Mouse (Mus musculus): Measurements from ENCODE around the gene Neurl3.

Gene Neurl3

DNA sequence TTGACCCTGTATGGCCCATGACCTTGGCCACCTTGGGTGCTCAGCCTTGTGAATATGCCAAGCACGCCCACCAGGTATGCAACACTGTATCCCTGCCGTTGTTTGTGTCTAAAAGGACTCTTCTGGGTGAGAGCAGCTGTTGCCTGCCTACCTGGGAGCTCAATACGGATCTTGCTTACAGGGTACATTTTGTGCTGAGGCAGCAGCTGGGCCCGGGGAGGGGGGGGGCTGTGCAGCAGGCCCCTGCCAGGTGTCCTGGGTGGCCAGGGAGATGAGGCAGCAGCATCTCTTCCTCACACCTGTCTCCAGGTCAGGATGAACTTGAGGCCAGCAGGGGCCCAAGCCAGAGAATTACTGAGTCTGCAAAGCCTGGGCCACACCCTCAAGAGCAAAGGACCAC is 23.6 kb upstream of the Neurl3 start:
- DNase-seq (ENCODE audit: extremely low read depth, low read depth): no peak

DNA sequence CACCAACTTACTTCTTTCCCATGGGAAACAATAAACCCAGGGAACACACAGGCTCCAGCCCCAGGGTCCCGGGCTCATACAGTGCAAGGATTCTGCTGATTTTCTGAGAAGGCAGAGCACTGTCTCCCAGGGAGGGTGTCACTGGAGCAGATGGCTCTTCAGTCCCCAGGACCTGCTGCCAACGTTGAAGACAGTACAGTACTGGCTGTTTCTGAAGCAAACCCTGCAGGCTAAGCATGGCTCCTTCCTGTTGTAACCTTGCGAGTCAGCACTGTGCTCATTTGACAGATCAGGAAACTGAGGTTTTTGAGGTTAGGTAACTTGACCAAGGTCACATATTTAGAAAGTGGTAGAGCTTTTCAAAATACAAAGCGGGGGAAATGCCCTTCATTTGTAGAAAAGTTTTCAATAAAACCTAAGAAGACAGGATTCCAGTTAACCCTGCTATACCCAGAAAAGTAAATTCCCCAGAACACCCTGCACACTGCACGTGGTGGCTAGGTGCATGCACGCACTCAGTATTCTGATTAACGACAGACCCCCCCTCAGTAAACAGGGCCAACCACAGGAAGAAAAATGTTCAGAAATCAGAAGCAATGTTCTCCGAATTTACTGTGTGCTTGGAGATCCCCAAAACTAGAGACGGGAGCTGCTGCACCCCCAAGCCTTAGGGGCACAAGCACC is 22.1 kb upstream of the Neurl3 start:
- DNase-seq (ENCODE audit: extremely low read depth, low read depth): no peak

DNA sequence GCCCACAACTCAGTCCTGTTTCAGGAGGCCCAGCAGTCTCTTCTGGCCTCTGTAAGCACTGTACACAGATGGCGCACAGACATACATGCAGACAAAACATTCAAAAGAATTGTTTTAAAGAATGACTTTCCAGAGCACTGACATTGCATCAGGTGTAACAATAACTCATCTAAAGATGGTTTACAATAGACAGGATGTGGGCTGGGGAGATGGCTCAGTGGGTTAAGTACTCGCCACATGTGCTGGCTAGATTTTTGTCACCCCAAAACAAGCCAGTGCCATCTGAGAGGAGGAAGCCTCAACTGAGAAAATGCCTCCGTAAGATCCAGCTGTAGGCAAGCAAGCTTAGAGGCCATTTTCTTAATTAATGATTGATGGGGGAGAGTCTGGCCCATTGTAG is 19.9 kb upstream of the Neurl3 start:
- no peak for DNase-seq (ENCODE audit: extremely low read depth, low read depth)

DNA sequence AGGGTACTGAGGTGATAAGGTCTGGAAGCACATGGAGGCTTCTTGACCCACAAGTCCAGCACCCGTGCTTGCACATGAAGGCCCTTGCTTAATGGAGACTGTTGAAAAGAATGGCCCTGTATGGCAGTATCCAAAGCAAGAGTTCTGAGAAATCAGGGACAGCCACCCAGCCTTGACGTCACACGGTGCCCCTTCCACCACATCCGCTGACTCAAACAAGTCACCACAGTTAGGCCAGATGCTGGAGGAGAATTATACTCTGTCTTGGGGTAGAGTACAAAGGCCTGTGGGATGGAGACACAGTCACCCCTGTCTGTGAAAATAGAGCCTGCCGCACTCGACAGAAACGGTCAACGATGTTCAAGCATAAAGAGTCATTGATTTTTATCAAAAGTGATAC is 19.0 kb upstream of the Neurl3 start:
- no peak for DNase-seq (ENCODE audit: extremely low read depth, low read depth)

DNA sequence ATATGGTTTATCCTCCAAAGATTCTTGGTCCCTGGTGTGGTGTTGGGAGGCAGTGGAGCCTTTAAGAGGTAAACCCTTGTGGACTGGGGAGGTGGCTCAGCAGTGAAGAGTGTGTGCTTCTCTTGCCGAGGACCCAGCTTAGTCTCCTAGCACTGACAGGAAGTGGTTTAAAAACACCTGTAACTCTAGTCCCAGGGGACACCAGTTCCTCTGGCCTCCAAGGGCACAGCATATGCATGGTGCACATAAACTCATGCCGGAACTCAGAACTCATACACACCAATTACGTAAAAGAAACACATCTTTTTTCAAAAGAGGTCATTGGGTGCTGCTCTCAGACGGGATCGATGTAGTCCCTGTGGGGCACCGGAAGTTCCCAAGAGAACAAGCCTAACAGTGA is 7.4 kb upstream of the Neurl3 start:
- no peak for DNase-seq (ENCODE audit: extremely low read depth, low read depth)

DNA sequence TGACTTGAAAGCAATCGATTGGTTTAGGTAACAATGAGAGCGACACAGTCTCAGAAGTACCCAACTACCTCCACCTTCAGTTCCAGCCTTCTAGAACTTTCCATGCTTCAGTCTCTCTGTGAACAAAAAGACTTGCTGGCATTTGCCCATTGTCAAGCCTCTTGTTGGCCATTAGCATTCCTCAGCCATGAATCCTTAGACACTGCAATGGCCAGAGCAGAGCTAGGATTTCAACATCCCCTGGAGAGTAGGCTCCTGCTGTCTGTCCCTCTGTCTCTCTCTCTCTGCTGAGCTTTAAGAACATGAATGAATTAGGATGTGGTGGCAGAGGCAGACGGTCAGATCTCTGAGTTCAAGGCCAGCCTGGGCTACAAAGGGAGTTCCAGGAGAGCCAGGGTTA is 6.5 kb upstream of the Neurl3 start:
- no peak for DNase-seq (ENCODE audit: extremely low read depth, low read depth)

DNA sequence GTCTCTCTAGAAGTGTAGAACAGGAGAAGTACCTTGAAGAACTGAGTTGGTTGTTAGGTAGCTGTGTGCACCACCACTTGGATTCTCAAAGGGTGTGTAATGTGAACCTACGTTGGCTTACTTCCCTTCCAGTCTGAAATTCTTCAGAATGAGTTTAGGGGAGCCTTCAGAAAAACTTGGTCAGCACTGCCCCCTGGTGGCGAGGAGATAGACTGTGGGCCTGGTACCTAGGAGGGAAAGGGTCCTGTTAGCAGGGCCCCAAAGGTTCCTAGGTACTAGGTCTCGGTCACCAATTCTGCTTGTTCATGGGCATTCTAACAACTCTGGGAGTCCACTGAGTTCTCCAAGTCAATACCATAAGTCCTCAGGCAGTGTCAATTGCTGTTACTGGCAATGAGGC is 4.7 kb upstream of the Neurl3 start:
- peak; percentile 57 for DNase-seq (ENCODE audit: extremely low read depth, low read depth)

DNA sequence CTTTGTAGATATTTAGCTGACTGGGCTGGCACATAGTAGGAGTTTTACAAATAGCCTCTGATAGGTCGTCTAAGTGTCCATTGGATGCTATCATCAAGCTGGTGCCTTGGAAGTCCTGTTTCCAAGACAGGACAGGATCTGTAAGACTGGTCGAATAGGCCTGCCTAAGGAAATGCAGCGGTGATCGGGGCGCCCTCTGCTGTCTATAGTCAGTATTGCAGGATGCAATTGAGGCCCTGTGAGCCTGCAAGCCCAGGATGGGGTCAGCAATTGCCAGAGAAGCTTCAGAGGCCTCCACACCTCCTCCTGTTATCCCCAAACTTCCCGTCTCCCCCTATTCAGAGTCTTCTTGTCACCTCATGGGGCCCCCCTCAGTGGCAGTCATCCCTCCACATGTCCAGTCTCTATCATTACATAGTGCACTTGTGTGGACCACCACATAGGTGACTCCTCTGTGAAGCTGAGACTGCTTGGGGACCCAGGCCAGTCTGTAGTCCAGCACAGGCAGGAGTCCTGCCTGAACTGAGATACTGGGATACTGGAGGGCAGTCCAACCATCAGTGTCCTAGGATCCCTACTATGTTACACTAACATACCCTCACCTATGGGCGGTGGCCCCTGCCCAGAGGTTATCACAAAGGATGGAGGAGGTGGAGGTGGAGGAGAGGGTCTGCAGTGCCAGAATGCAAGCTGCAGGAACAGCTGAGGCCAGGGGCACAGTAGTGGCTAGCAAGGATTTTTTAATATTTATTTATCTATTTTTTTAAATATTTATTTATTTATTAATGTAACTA is 3.0 kb upstream of the Neurl3 start:
- DNase-seq (ENCODE audit: extremely low read depth, low read depth): no peak

DNA sequence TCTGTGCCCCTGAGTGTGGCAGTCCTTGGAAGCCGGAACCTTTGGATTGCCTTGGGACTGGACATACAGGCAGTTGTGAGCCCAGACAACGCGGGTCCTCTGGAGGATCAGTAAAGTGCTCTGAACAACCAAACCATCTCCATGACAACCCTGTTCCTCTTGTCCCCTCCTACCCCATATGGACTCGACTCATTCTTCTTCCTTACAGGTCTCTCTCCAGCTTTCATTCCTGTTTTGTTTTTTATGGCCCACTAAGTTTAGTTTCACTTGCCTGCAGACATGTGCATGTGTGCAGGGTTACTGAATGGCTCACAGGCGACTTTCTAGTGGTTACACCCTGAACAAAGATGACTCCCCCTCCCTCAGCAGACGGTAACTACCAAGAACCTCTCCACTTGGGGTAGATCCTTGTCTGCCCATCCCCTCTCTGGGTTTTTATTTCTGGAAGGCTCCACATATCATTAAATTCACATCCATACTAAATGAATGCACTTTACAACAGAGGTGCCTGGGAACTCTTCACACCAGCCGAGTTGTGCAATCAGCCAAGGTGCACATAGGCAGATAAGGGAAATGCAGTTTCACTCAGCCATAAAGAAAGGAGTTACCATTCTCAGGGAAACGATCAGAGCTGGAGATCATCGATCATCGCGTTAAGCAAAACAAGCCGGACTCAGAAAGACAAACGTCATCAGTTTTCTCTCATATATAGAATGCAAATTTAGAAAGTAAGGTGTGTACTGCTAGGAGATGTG is 1.3 kb upstream of the Neurl3 start:
- peak; percentile 46 for DNase-seq (ENCODE audit: extremely low read depth, low read depth)

DNA sequence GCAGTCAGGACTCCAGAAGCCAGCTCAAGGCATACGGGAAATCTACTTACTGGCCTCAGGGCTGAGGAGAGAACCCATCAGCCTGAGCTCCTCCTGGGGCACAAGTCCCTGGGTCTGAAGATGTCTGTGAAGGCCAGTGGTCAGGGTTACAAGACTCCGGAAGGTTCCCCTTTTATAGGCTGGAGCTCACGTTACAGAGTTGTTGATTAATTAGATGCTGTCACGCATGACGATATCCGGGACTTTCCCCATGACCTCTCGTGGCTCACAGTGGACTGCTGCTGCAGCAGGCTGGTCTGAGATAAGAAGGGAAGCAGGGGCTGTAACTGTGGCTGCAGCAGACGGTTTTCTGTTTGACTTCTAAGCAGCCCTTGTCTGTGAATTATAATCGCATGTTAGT is 1.2 kb downstream of the Neurl3 start:
- DNase-seq (ENCODE audit: extremely low read depth, low read depth): peak; percentile 60

DNA sequence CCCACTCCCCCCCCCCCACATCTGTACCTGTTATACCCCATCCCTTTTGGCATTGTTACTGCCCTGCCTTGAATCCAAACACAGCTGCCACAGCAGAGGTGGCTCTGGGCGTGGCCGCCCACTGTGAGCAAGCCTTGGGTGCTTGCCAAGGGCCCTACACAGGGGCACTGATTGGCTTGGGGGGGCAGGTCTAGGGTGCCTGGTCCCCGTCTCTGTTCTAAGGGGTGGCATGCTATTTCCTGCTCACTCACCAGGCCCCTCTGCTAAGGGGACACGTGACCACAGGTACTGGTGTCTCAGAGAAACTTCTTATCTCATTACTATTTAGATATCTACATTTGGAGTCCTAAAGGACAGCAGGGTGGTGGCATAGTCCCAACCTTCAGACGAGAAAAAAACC is 1.9 kb downstream of the Neurl3 start:
- DNase-seq (ENCODE audit: extremely low read depth, low read depth): no peak

DNA sequence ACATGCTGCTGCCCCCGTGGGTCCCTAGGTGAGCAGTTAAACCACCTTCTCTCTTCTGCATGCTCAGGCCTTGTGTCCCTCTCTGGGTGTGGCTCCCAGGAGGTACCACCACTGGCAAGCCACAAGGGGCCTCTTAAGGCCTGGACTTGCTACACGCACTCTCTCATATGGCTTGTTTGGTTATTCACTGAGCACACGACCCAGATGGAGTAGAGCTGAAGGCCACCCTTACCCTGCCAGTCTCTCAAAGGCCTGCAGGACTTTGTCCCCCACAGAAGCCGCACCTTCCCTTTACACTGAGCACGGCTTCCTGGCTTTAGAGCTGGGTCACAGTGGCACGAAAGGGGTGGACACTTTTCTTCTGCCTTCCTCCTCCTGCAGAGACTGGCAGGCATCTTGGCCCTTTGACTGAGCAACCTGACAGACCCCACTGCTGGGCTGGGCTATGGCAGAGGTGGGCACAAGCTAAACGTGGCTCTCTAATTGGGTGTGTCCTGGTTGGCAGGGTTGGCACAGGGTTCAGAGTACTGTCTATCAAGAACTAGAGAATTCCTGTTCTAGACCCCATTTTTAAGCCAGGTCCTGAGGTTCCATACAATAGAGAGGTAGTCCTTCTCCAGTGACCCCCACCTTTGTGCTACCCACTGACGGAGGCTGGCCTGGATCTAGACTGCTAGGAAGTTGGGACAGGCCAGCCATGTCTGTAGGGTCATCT is 2.8 kb downstream of the Neurl3 start:
- DNase-seq (ENCODE audit: extremely low read depth, low read depth): no peak

DNA sequence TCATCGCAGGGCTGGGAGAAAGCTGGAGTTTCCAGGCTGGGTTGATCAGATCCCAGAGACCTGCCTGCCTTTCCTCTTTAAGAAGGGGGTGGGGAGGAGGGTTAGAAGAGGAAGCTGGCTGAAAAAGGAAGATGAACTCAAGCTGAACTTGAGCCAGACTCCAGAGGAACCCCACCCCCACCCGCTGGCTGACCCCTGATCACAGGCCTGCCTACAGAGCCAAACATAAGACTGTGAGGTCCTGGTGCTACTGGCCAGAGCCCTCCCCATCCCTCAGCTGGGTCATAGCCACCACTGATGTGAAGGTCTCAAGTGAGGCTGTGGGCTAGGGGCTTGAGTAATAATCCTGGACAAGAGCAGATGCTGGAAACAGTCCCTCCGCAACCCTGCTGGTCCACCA is 3.8 kb downstream of the Neurl3 start:
- no peak for DNase-seq (ENCODE audit: extremely low read depth, low read depth)

DNA sequence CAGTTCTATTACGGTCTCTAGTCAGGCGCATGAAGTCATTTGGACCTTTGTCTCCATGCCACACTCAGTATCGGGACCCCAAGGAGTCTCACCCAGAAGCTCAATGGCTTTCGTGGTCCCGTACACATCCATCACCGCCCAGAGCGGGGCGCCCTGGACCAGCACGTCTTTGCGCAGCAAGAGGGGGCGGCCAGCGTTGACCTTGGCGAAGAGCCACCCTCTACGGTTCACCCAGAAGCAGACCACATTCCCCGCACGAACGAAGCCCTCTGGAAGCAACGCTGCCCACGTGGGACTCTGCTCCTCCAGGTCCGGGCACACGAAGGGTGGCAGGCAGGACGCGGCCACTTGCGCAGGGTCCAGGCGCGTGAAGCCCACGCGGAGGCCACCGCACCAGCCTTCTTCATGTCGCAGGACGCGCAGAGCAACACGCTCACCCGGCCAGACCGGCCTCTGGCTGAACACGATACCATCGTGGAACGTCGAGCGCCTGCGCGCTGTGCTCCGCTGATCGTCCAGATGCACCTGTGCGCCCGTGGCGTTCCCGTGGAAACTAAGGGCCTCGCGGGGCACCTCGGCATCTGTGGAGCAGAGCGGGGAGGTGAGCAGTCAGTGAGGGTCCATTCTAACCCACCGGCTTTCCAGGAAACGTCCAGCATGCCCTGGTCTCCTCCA is 5.2 kb downstream of the Neurl3 start:
- DNase-seq (ENCODE audit: extremely low read depth, low read depth): no peak

DNA sequence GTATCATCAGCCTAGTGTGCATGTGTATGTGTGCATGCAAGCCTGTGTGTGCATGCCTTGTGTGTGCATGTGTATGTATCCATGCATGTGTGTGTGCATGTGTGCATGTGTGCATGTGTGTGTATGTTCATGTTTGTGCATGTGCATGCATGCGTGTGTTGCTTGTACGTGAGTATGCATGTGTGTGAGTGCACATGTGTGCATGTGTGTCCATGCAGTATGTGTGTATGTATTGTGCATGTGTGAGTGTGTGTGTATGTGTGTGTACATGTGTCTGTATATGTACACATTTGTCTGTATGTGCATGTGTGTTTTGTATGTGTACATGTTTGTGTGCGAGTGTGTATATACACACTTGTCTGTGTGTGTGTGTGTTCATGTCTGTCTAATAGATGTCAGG is 6.9 kb downstream of the Neurl3 start:
- no peak for DNase-seq (ENCODE audit: extremely low read depth, low read depth)

DNA sequence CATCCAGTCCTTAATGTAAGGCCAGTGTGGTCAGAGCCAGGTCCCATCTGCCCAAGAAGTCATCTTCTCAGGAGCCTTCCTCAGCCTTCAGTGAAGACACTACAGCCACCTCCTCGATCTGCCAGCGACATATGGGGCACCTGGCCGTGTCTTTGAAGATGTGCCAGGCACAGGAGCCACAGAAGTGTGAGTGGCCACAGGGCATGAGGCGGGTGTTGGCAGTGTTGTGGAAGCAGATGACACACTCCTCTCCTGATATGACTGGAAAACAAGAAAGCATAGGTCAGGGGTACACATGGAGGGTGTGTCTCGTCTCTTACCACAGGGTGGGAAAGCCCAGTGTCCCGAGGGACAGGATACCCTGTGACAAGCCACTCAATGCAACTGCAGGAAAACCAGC is 8.2 kb downstream of the Neurl3 start:
- no peak for DNase-seq (ENCODE audit: extremely low read depth, low read depth)

DNA sequence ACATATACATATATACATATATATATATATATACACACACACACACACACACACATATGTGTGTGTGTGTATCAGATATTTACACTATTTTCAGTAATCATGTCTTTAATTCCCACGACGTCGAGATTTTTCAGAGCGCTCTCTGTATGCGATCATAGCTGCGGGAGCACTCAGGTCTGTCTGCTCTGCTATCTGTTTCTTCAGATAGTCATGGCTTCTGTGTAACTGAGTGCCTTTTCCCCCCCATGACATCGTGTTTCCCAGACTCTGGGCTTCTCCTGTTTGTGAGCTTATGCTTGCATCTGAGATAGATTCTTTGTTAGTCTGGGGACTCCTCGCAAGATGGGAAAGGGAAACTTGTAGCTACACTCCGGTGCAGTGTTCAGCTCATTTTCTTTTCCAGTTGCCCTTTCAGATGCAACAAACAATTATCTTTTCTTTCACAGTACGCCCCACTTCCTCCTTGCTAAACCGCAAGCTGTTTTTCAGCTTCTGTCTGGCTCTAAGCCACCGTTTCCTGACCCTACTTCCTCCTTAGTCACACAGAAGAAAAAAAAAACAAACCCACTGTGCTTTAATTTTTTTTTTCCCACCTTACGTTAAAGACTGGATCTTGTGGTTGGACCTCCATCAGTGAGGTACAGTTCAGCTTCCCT is 10.5 kb downstream of the Neurl3 start:
- DNase-seq (ENCODE audit: extremely low read depth, low read depth): peak; percentile 97

DNA sequence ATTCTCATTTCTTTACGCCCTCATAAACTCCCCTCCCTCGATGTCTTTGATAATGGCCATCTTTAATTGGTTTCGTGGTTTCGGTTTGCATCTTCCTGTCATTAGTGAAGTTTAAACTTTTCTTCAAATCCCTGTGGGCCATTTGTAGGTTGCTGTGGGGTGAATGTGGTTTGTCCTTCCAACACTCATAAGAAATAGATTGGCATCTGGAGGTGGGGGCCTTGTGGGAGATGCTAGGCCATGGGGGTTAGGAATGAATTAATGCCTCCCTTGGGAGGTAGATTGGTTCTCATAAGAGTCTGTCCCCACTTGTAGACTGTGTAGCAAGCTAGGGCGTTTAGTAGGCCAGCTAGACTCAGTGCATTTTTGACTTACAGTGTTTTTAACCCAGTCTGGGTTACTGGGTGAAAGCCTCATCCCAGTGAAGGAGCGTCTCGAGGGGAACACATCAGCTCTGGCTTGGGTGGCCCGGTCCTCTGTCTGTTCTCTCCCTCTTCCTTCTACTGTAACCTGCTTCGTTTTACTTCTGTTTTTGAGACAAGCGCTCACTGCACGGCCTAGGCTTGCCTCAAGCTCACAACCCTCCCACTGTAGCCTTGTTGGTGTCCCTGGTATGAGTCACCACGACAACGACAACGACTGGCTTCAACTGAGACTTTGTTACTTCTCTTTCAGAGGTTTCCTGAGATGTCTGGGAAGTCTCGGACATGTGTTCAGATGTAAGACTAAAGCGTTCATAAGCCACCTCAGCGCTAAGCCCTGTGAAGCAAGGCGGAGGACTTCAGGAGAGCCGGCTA is 12.6 kb downstream of the Neurl3 start:
- DNase-seq (ENCODE audit: extremely low read depth, low read depth): peak; percentile 60

DNA sequence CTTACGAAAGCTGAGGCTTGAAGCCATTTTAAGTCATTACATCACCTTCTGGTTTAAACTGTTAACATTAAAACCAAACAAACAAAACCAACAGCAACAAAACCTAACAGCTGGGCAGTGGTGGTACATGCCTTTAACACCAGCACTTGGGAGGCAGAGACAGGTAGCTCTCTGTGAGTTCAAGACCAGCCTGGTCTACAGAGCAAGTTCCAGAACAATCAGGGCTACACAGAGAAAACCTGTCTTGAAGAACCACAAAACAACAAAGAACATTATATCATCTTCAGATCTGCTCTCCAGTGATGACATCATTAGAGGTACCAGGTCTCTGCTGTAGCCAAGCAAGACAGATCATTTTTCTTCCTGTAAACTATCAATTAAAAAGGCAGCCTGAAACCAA is 14.1 kb downstream of the Neurl3 start:
- no peak for DNase-seq (ENCODE audit: extremely low read depth, low read depth)

DNA sequence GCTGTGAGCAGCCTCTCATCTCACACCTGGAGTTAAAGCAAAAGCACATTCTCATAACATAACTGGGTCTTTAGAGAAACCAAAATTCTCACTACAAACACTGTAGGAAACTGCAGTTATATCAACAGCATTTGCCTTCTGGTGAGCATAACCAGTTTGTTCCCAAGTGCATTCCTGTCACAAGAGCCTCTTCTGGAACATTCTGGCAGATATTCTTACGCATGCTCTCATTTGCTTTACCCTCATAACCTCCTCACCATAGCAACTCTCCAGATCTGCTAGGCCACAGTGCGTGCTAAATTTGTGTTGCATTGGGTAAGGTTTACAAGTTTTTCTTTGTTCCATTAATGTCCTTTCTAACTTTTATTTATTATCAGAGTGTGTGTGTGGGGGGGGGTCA is 15.2 kb downstream of the Neurl3 start:
- no peak for DNase-seq (ENCODE audit: extremely low read depth, low read depth)
